Mouse (Mus musculus): ENCODE measurements around the gene Mbd3.

- TF ChIP-seq CTCF (IDR thresholded peaks at IDR 0.05; ENCODE audit: insufficient read depth, low read depth, low read length) (no peak), POLR2A (IDR thresholded peaks at IDR 0.05; ENCODE audit: insufficient read depth, low read depth, low read length) (no peak)
Measured at GRCm38 (mm10) chr10:80342749-80343424, 56.5 kb downstream of the Mbd3 start.
